Mouse (Mus musculus): Measurements from ENCODE around the gene Ypel2. TPM values are rescaled to one million over a fixed set of nuclear protein-coding genes. Genes with fewer than 3 reads are reported as not detected.

The Ypel2 gene
- polyA plus RNA-seq, 1 experiment from 2014 or later, result 3.1 TPM

GRCm38 (mm10) chr11:86971057-86971753 lies 22.3 kb downstream of the Ypel2 start:
- Histone ChIP-seq H3K27ac (ENCODE audit: low read depth, low read length) (no peak overlapping the region), H3K27me3 (replicated peaks; ENCODE audit: control insufficient read depth, insufficient read depth, low read length) (no peaks in the 10 kb centered on the region), H3K4me2 (no peak overlapping the region), H3K9me3 (ENCODE audit: control insufficient read depth, low read length) (no peaks in the 10 kb centered on the region), H3K36me3 (ENCODE audit: control insufficient read depth, insufficient read depth, low read length) (no peaks in the 10 kb centered on the region), H3K9ac (ENCODE audit: low read depth, low read length) (no peak overlapping the region), H3K4me3 (ENCODE audit: low read depth, low read length) (no peak overlapping the region), H3K4me1 (replicated peaks; ENCODE audit: control insufficient read depth, insufficient read depth, low read length) (peaks cover 6% of the 10 kb centered on the region; the same call in 1 of the 2 replicates)
- ATAC-seq (replicated peaks; ENCODE audit: low FRiP score), result no peak; the same call in 1 of the 2 replicates
- DNase-seq (ENCODE audit: low spot score), result no peak
- 49% methylated on average over 7 of the region's 7 CpGs for WGBS

- H3K27ac ChIP-seq (ENCODE audit: low read depth, low read length), result no peak overlapping the region
- peaks cover 6% of the 10 kb centered on the region for H3K4me1 ChIP-seq (replicated peaks; ENCODE audit: control insufficient read depth, insufficient read depth, low read length)
- H3K4me2 ChIP-seq, result no peak overlapping the region
- 84% methylated on average over 13 of the region's 13 CpGs for WGBS
- H3K9ac ChIP-seq (ENCODE audit: low read depth, low read length), result no peak overlapping the region
- ATAC-seq (replicated peaks; ENCODE audit: low FRiP score) (no peak), DNase-seq (ENCODE audit: low spot score) (no peak)
- H3K36me3 ChIP-seq (ENCODE audit: control insufficient read depth, insufficient read depth, low read length), result no peaks in the 10 kb centered on the region
- no peaks in the 10 kb centered on the region for H3K27me3 ChIP-seq (replicated peaks; ENCODE audit: control insufficient read depth, insufficient read depth, low read length)
- H3K4me3 ChIP-seq (ENCODE audit: low read depth, low read length), result no peak overlapping the region
- no peaks in the 10 kb centered on the region for H3K9me3 ChIP-seq (ENCODE audit: control insufficient read depth, low read length)
These were observed 24.3 kb downstream of the Ypel2 start for GRCm38 (mm10) chr11:86969041-86969821.

GRCm38 (mm10) chr11:86967506-86967905 lies 26.0 kb downstream of the Ypel2 start:
- H3K4me2 ChIP-seq, result no peak overlapping the region
- DNase-seq (ENCODE audit: low spot score) (no peak), ATAC-seq (replicated peaks; ENCODE audit: low FRiP score) (no peak)
- no peak overlapping the region for H3K9ac ChIP-seq (ENCODE audit: low read depth, low read length)
- H3K27ac ChIP-seq (ENCODE audit: low read depth, low read length), result no peak overlapping the region
- H3K36me3 ChIP-seq (ENCODE audit: control insufficient read depth, insufficient read depth, low read length), result no peaks in the 10 kb centered on the region
- no peaks in the 10 kb centered on the region for H3K9me3 ChIP-seq (ENCODE audit: control insufficient read depth, low read length)
- H3K4me1 ChIP-seq (replicated peaks; ENCODE audit: control insufficient read depth, insufficient read depth, low read length), result peaks cover 19% of the 10 kb centered on the region
- 82% methylated on average over 9 of the region's 9 CpGs for whole genome bisulfite sequencing
- no peaks in the 10 kb centered on the region for H3K27me3 ChIP-seq (replicated peaks; ENCODE audit: control insufficient read depth, insufficient read depth, low read length)
- no peak overlapping the region for H3K4me3 ChIP-seq (ENCODE audit: low read depth, low read length)

- 80% methylated on average over 3 of the region's 3 CpGs for WGBS
- Histone ChIP-seq H3K4me3 (ENCODE audit: low read depth, low read length) (no peak overlapping the region), H3K4me1 (replicated peaks; ENCODE audit: control insufficient read depth, insufficient read depth, low read length) (peaks cover 27% of the 10 kb centered on the region), H3K9me3 (ENCODE audit: control insufficient read depth, low read length) (no peaks in the 10 kb centered on the region), H3K4me2 (no peak overlapping the region), H3K27me3 (replicated peaks; ENCODE audit: control insufficient read depth, insufficient read depth, low read length) (no peaks in the 10 kb centered on the region), H3K9ac (ENCODE audit: low read depth, low read length) (no peak overlapping the region), H3K36me3 (ENCODE audit: control insufficient read depth, insufficient read depth, low read length) (no peaks in the 10 kb centered on the region), H3K27ac (ENCODE audit: low read depth, low read length) (no peak overlapping the region)
- no peak for DNase-seq (ENCODE audit: low spot score)
- no peak for ATAC-seq (replicated peaks; ENCODE audit: low FRiP score)
These were observed 26.8 kb downstream of the Ypel2 start for GRCm38 (mm10) chr11:86966696-86967095.

GRCm38 (mm10) chr11:86965079-86965478 lies 28.4 kb downstream of the Ypel2 start:
- no peak overlapping the region for H3K27ac ChIP-seq (ENCODE audit: low read depth, low read length)
- ATAC-seq (replicated peaks; ENCODE audit: low FRiP score) (no peak), DNase-seq (ENCODE audit: low spot score) (no peak)
- H3K27me3 ChIP-seq (replicated peaks; ENCODE audit: control insufficient read depth, insufficient read depth, low read length), result no peaks in the 10 kb centered on the region
- WGBS, result 83% methylated on average over 5 of the region's 5 CpGs
- H3K4me1 ChIP-seq (replicated peaks; ENCODE audit: control insufficient read depth, insufficient read depth, low read length), result peaks cover 37% of the 10 kb centered on the region
- H3K36me3 ChIP-seq (ENCODE audit: control insufficient read depth, insufficient read depth, low read length), result no peaks in the 10 kb centered on the region
- H3K9ac ChIP-seq (ENCODE audit: low read depth, low read length), result no peak overlapping the region
- no peak overlapping the region for H3K4me3 ChIP-seq (ENCODE audit: low read depth, low read length)
- H3K4me2 ChIP-seq, result no peak overlapping the region
- no peaks in the 10 kb centered on the region for H3K9me3 ChIP-seq (ENCODE audit: control insufficient read depth, low read length)

GRCm38 (mm10) chr11:86963698-86964097 lies 29.8 kb downstream of the Ypel2 start:
- no peak overlapping the region for H3K9ac ChIP-seq (ENCODE audit: low read depth, low read length)
- 67% methylated on average over 10 of the region's 10 CpGs for WGBS
- no peak overlapping the region for H3K4me2 ChIP-seq
- DNase-seq (ENCODE audit: low spot score) (no peak), ATAC-seq (replicated peaks; ENCODE audit: low FRiP score) (no peak)
- peaks cover 48% of the 10 kb centered on the region for H3K4me1 ChIP-seq (replicated peaks; ENCODE audit: control insufficient read depth, insufficient read depth, low read length)
- H3K4me3 ChIP-seq (ENCODE audit: low read depth, low read length), result no peak overlapping the region
- H3K27me3 ChIP-seq (replicated peaks; ENCODE audit: control insufficient read depth, insufficient read depth, low read length), result no peaks in the 10 kb centered on the region
- no peaks in the 10 kb centered on the region for H3K9me3 ChIP-seq (ENCODE audit: control insufficient read depth, low read length)
- no peaks in the 10 kb centered on the region for H3K36me3 ChIP-seq (ENCODE audit: control insufficient read depth, insufficient read depth, low read length)
- H3K27ac ChIP-seq (ENCODE audit: low read depth, low read length), result no peak overlapping the region

GRCm38 (mm10) chr11:86963027-86963426 lies 30.5 kb downstream of the Ypel2 start:
- DNase-seq (ENCODE audit: low spot score) (no peak), ATAC-seq (replicated peaks; ENCODE audit: low FRiP score) (no peak)
- no peak overlapping the region for H3K4me2 ChIP-seq
- H3K4me3 ChIP-seq (ENCODE audit: low read depth, low read length), result no peak overlapping the region
- no peaks in the 10 kb centered on the region for H3K36me3 ChIP-seq (ENCODE audit: control insufficient read depth, insufficient read depth, low read length)
- no peaks in the 10 kb centered on the region for H3K9me3 ChIP-seq (ENCODE audit: control insufficient read depth, low read length)
- H3K9ac ChIP-seq (ENCODE audit: low read depth, low read length), result no peak overlapping the region
- no peak overlapping the region for H3K27ac ChIP-seq (ENCODE audit: low read depth, low read length)
- peaks cover 54% of the 10 kb centered on the region for H3K4me1 ChIP-seq (replicated peaks; ENCODE audit: control insufficient read depth, insufficient read depth, low read length)
- WGBS, result 17% methylated on average over 1 of the region's 1 CpGs
- H3K27me3 ChIP-seq (replicated peaks; ENCODE audit: control insufficient read depth, insufficient read depth, low read length), result no peaks in the 10 kb centered on the region

GRCm38 (mm10) chr11:86962362-86962761 lies 31.1 kb downstream of the Ypel2 start:
- Histone ChIP-seq H3K27ac (ENCODE audit: low read depth, low read length) (peak overlapping the region; percentile 71), H3K36me3 (ENCODE audit: control insufficient read depth, insufficient read depth, low read length) (no peaks in the 10 kb centered on the region), H3K9me3 (ENCODE audit: control insufficient read depth, low read length) (no peaks in the 10 kb centered on the region), H3K4me2 (no peak overlapping the region), H3K9ac (ENCODE audit: low read depth, low read length) (no peak overlapping the region), H3K4me1 (replicated peaks; ENCODE audit: control insufficient read depth, insufficient read depth, low read length) (peaks cover 61% of the 10 kb centered on the region), H3K27me3 (replicated peaks; ENCODE audit: control insufficient read depth, insufficient read depth, low read length) (no peaks in the 10 kb centered on the region), H3K4me3 (ENCODE audit: low read depth, low read length) (no peak overlapping the region)
- DNase-seq (ENCODE audit: low spot score) (no peak), ATAC-seq (replicated peaks; ENCODE audit: low FRiP score) (no peak)
- 43% methylated on average over 2 of the region's 2 CpGs for WGBS
